Mouse (Mus musculus): ENCODE data around the gene Gli3. TPM values are rescaled to one million over a fixed set of nuclear protein-coding genes. Genes with fewer than 3 reads are reported as not detected.

The Gli3 gene
- polyA plus RNA-seq, 2 experiments, result 0.21 to 0.44 TPM

- ATAC-seq (ENCODE audit: insufficient read depth) (no peak), DNase-seq (ENCODE audit: low read depth in 3 of 3, low spot score in 3 of 3) (no peak)
- Histone ChIP-seq H3K27ac (no peak overlapping the region), H3K4me3 (ENCODE audit: insufficient read depth in 1 of 2, low read depth in 2 of 2, low read length in 2 of 2) (no peak overlapping the region), H3K9me3 (ENCODE audit: control insufficient read depth, low read length) (no peaks in the 10 kb centered on the region), H3K27me3 (ENCODE audit: control insufficient read depth, insufficient read depth, low read length) (peaks cover 26% of the 10 kb centered on the region), H3K4me2 (ENCODE audit: low read depth) (no peak overlapping the region), H3K4me1 (replicated peaks; ENCODE audit: control insufficient read depth in 2 of 2, insufficient read depth in 2 of 2, low read length in 1 of 2) (no peaks in the 10 kb centered on the region), H3K9ac (replicated peaks) (no peak overlapping the region), H3K36me3 (replicated peaks; ENCODE audit: control insufficient read depth, insufficient read depth, low read depth) (no peaks in the 10 kb centered on the region)
- WGBS (ENCODE audit: insufficient replicate concordance), result 41% methylated on average over 4 of the region's 4 CpGs
- TF ChIP-seq EP300 (IDR thresholded peaks at IDR 0.05; ENCODE audit: low read depth) (no peak), CTCF (IDR thresholded peaks at IDR 0.05; ENCODE audit: low read depth) (no peak)
Measured at GRCm38 (mm10) chr13:15468421-15468820, 5.4 kb downstream of the Gli3 start.

DNA sequence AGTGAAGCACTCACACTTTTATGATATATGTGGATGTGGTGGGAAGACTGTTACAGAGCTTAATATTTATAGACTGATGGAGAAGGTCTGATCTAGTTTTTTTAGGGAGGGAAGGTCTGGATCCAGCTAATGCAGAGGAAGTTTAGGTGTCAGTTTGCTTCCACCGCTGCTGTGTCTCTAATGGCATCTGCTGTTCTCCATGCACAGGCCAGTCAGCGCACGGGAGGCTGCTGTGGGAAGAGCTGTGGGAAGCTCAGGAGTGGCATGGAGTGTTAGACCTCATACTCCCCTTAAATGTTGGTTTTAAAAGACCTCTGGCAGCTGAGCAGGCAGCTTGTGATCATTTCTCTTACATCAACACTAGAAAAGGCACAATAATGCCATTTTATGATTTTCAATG is 7.0 kb downstream of the Gli3 start:
- Histone ChIP-seq H3K36me3 (replicated peaks; ENCODE audit: control insufficient read depth, insufficient read depth, low read depth) (no peaks in the 10 kb centered on the region), H3K27me3 (ENCODE audit: control insufficient read depth, insufficient read depth, low read length) (peaks cover 9% of the 10 kb centered on the region), H3K9ac (replicated peaks) (no peak overlapping the region), H3K4me2 (ENCODE audit: low read depth) (no peak overlapping the region), H3K27ac (no peak overlapping the region), H3K4me1 (replicated peaks; ENCODE audit: control insufficient read depth in 2 of 2, insufficient read depth in 2 of 2, low read length in 1 of 2) (no peaks in the 10 kb centered on the region), H3K4me3 (ENCODE audit: insufficient read depth in 1 of 2, low read depth in 2 of 2, low read length in 2 of 2) (no peak overlapping the region), H3K9me3 (ENCODE audit: control insufficient read depth, low read length) (no peaks in the 10 kb centered on the region)
- ATAC-seq (ENCODE audit: insufficient read depth) (no peak), DNase-seq (ENCODE audit: low read depth in 3 of 3, low spot score in 3 of 3) (no peak)
- TF ChIP-seq CTCF (IDR thresholded peaks at IDR 0.05; ENCODE audit: low read depth) (no peak), EP300 (IDR thresholded peaks at IDR 0.05; ENCODE audit: low read depth) (no peak)
- WGBS (ENCODE audit: insufficient replicate concordance), result 76% methylated on average over 3 of the region's 3 CpGs

DNA sequence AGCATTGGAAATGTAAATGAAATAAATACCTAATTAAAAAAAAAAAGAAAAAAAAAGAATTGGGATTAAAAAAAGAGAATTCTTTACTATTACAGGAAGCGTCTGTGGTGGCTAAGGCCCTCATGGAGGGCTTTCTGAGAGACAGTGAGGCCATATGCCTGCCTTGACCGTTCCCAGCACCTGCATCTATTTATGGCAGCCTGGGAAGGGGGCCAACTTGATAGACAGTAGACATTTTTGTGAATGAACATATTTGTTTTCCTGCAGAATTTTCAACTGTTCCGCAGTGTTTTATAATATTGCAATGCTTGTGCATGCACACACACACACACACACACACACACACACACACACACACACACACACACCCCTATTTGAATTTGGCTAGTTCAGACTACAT is 9.7 kb downstream of the Gli3 start:
- DNase-seq (ENCODE audit: low read depth in 3 of 3, low spot score in 3 of 3), result no peak
- Histone ChIP-seq H3K4me2 (ENCODE audit: low read depth) (no peak overlapping the region), H3K4me1 (replicated peaks; ENCODE audit: control insufficient read depth in 2 of 2, insufficient read depth in 2 of 2, low read length in 1 of 2) (no peaks in the 10 kb centered on the region), H3K36me3 (replicated peaks; ENCODE audit: control insufficient read depth, insufficient read depth, low read depth) (no peaks in the 10 kb centered on the region), H3K4me3 (ENCODE audit: insufficient read depth in 1 of 2, low read depth in 2 of 2, low read length in 2 of 2) (no peak overlapping the region), H3K9me3 (ENCODE audit: control insufficient read depth, low read length) (no peaks in the 10 kb centered on the region), H3K27ac (no peak overlapping the region), H3K9ac (replicated peaks) (no peak overlapping the region), H3K27me3 (ENCODE audit: control insufficient read depth, insufficient read depth, low read length) (no peaks in the 10 kb centered on the region)
- 64% methylated on average over 3 of the region's 3 CpGs for WGBS (ENCODE audit: insufficient replicate concordance)
- TF ChIP-seq EP300 (IDR thresholded peaks at IDR 0.05; ENCODE audit: low read depth), result no peak
- no peak for TF ChIP-seq CTCF (IDR thresholded peaks at IDR 0.05; ENCODE audit: low read depth)
- ATAC-seq (ENCODE audit: insufficient read depth), result no peak

GRCm38 (mm10) chr13:15474393-15474792 is 11.4 kb downstream of the Gli3 start:
- ATAC-seq (ENCODE audit: insufficient read depth) (no peak), DNase-seq (ENCODE audit: low read depth in 3 of 3, low spot score in 3 of 3) (no peak)
- WGBS (ENCODE audit: insufficient replicate concordance), result 39% methylated on average over 2 of the region's 2 CpGs
- Histone ChIP-seq H3K9ac (replicated peaks) (no peak overlapping the region), H3K4me3 (ENCODE audit: insufficient read depth in 1 of 2, low read depth in 2 of 2, low read length in 2 of 2) (no peak overlapping the region), H3K9me3 (ENCODE audit: control insufficient read depth, low read length) (no peaks in the 10 kb centered on the region), H3K27me3 (ENCODE audit: control insufficient read depth, insufficient read depth, low read length) (no peaks in the 10 kb centered on the region), H3K36me3 (replicated peaks; ENCODE audit: control insufficient read depth, insufficient read depth, low read depth) (no peaks in the 10 kb centered on the region), H3K4me1 (replicated peaks; ENCODE audit: control insufficient read depth in 2 of 2, insufficient read depth in 2 of 2, low read length in 1 of 2) (no peaks in the 10 kb centered on the region), H3K27ac (no peak overlapping the region), H3K4me2 (ENCODE audit: low read depth) (no peak overlapping the region)
- TF ChIP-seq EP300 (IDR thresholded peaks at IDR 0.05; ENCODE audit: low read depth), result no peak
- TF ChIP-seq CTCF (IDR thresholded peaks at IDR 0.05; ENCODE audit: low read depth), result no peak

DNA sequence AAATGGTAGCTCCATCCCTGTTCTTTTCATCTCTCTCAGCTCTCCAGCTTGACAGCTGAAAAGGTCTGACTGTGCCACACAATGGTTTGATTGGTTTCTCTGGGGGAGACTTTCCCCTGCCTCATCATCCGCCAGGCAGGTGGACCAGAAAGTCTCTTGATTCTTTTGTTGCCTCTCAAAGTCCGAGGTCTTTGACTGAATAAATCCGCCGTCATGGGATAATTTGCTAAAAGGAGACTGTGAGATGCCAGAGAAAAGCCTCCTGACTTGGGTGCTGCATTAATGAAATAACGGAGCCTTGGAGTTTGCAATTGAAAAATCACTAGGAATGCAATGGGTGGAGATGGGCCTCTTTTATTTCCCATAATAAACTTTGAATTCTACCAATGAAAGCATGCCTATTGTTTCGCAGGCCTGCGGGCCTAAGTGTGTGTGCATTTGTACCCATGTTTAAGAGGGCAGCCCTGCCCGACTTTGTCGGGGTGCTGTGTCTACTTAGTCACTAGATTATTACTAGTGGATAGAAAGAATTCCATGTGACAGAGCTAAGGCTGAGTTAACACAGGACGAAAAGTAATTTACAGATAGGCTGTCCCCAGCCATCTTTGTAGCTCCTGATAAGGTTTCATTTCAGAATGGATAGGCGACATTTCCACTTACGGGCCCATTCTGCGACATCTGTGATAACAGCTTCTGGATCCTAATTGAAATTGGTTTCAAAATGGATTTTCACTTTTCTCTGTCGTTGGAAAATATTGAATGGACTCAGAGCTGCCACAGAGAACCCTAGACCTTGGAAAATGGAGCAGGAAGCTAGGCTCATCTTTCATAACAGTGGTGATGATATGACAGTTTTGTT is 23.2 kb downstream of the Gli3 start:
- Histone ChIP-seq H3K36me3 (replicated peaks; ENCODE audit: control insufficient read depth, insufficient read depth, low read depth) (no peaks in the 10 kb centered on the region), H3K4me3 (ENCODE audit: insufficient read depth in 1 of 2, low read depth in 2 of 2, low read length in 2 of 2) (no peak overlapping the region), H3K9me3 (ENCODE audit: control insufficient read depth, low read length) (no peaks in the 10 kb centered on the region), H3K4me1 (replicated peaks; ENCODE audit: control insufficient read depth in 2 of 2, insufficient read depth in 2 of 2, low read length in 1 of 2) (no peaks in the 10 kb centered on the region), H3K4me2 (ENCODE audit: low read depth) (no peak overlapping the region), H3K9ac (replicated peaks) (no peak overlapping the region), H3K27ac (no peak overlapping the region), H3K27me3 (ENCODE audit: control insufficient read depth, insufficient read depth, low read length) (no peaks in the 10 kb centered on the region)
- no peak for TF ChIP-seq CTCF (IDR thresholded peaks at IDR 0.05; ENCODE audit: low read depth)
- TF ChIP-seq EP300 (IDR thresholded peaks at IDR 0.05; ENCODE audit: low read depth), result no peak
- DNase-seq (ENCODE audit: low read depth in 3 of 3, low spot score in 3 of 3) (no peak), ATAC-seq (ENCODE audit: insufficient read depth) (no peak)
- 62% methylated on average over 14 of the region's 14 CpGs for WGBS (ENCODE audit: insufficient replicate concordance)

Data from liver, embryonic 14.5 days (tissue).